Comparison of ENCODE assay signal across 12 mouse cellular contexts in the genomic region with DNA sequence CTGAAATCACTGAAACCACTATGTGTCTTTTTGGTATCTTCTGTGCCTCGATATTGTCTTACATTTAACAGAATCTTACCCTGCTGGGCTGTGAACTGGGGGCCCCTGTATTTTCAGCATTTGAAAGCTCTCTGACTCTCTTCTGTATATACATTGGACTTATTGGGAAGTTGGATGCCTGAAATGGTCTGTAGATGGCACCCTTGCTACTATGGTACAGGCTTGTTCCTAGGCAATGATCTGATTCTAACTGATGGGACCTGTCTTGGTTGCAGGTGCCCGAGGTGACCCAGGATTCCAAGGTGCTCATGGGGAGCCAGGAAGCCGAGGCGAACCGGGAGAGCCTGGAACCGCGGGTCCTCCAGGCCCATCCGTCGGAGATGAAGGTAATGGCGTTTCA.
A peak's percentile ranks its signal among the peaks of the same experiment; 100 is the strongest.
DNase-seq lines count a peak whose midpoint lies in the region; ATAC-seq and TF ChIP-seq lines count a peak whose summit lies in the region.
"Had no signal": no experiment of that assay in that cellular context is flagged by ENCODE, and none has a peak within 500 bp of the region (broad histone marks: within the 10 kb centered on the region; RNA-seq: fewer than 3 reads in every experiment).

No protein-coding gene starts in this region.

- H3K4me2 ChIP-seq in intestine, postnatal 0 days (replicated peaks; ENCODE audit: low read depth) = no peak overlapping the region
- H3K4me2 ChIP-seq in intestine, embryonic 15.5 days (replicated peaks) = no peak overlapping the region
- H3K4me2 ChIP-seq in kidney, embryonic 15.5 days = no peak overlapping the region
- H3K4me2 ChIP-seq: limb, embryonic 15.5 days had no signal

- no peak for ATAC-seq in CD4-positive, CD25-positive, alpha-beta regulatory T cell, adult 4 months
- no peak for ATAC-seq in intestine, postnatal 0 days
- ATAC-seq in intestine, embryonic 15.5 days = no peak
- no peak for ATAC-seq in kidney, embryonic 15.5 days (replicated peaks; ENCODE audit: low FRiP score)

- DNase-seq in CD4-positive, CD25-positive, alpha-beta regulatory T cell, adult 2 months (ENCODE audit: low read depth, low spot score) = peak; percentile 26
- peak; percentile 51 for DNase-seq in 3T3-L1 (ENCODE audit: low read depth, low spot score)
- peak; percentile 9 for DNase-seq in induced T-regulatory cell, adult 2 months (ENCODE audit: low read depth)
- no peak for DNase-seq in right cerebral cortex, postnatal 36 days (ENCODE audit: low spot score in 2 of 2)
- DNase-seq: heart, postnatal 36 days; kidney, postnatal 36 days had no signal

- 85% methylated on average over 10 of the region's 10 CpGs for WGBS in intestine, postnatal 0 days
- 89% methylated on average over 10 of the region's 10 CpGs for WGBS in intestine, embryonic 15.5 days
- WGBS in kidney, embryonic 15.5 days = 88% methylated on average over 10 of the region's 10 CpGs

- TF ChIP-seq CTCF in intestine, postnatal 0 days (IDR thresholded peaks at IDR 0.05; ENCODE audit: low read depth) = peak; percentile 55

- peaks cover 5% of the 10 kb centered on the region; the same call in 1 of the 2 replicates for H3K36me3 ChIP-seq in intestine, postnatal 0 days (ENCODE audit: control insufficient read depth, insufficient read depth)
- no peaks in the 10 kb centered on the region for H3K36me3 ChIP-seq in intestine, embryonic 15.5 days
- peaks cover 85% of the 10 kb centered on the region for H3K36me3 ChIP-seq in kidney, embryonic 15.5 days

- H3K9me3 ChIP-seq in intestine, postnatal 0 days (ENCODE audit: control insufficient read depth) = no peaks in the 10 kb centered on the region
- H3K9me3 ChIP-seq in intestine, embryonic 15.5 days = no peaks in the 10 kb centered on the region
- H3K9me3 ChIP-seq in kidney, embryonic 15.5 days (replicated peaks) = no peaks in the 10 kb centered on the region
- H3K9me3 ChIP-seq: heart, embryonic 10.5 days; limb, embryonic 15.5 days had no signal

- no peaks in the 10 kb centered on the region for H3K4me1 ChIP-seq in intestine, postnatal 0 days (replicated peaks; ENCODE audit: control insufficient read depth, insufficient read depth, low read length)
- peaks cover 15% of the 10 kb centered on the region for H3K4me1 ChIP-seq in intestine, embryonic 15.5 days (replicated peaks)
- peaks cover 20% of the 10 kb centered on the region for H3K4me1 ChIP-seq in kidney, embryonic 15.5 days

- H3K27me3 ChIP-seq in intestine, postnatal 0 days (replicated peaks; ENCODE audit: control insufficient read depth, insufficient read depth, low read length) = no peaks in the 10 kb centered on the region
- H3K27me3 ChIP-seq in intestine, embryonic 15.5 days (replicated peaks) = no peaks in the 10 kb centered on the region
- no peaks in the 10 kb centered on the region for H3K27me3 ChIP-seq in kidney, embryonic 15.5 days
- H3K27me3 ChIP-seq: limb, embryonic 15.5 days had no signal

- H3K4me3 ChIP-seq in intestine, postnatal 0 days (ENCODE audit: low read depth, low read length) = no peak overlapping the region
- H3K4me3 ChIP-seq in intestine, embryonic 15.5 days (replicated peaks) = no peak overlapping the region
- no peak overlapping the region for H3K4me3 ChIP-seq in kidney, embryonic 15.5 days (replicated peaks)
- H3K4me3 ChIP-seq: heart, embryonic 10.5 days; limb, embryonic 15.5 days had no signal

- no peak overlapping the region for H3K9ac ChIP-seq in intestine, postnatal 0 days (ENCODE audit: low read depth, low read length)
- no peak overlapping the region for H3K9ac ChIP-seq in intestine, embryonic 15.5 days
- no peak overlapping the region for H3K9ac ChIP-seq in kidney, embryonic 15.5 days
- H3K9ac ChIP-seq: limb, embryonic 15.5 days had no signal

- no peak overlapping the region for H3K27ac ChIP-seq in intestine, postnatal 0 days (ENCODE audit: low read depth, low read length)
- no peak overlapping the region for H3K27ac ChIP-seq in intestine, embryonic 15.5 days
- no peak overlapping the region for H3K27ac ChIP-seq in kidney, embryonic 15.5 days
- H3K27ac ChIP-seq: heart, embryonic 10.5 days; limb, embryonic 15.5 days had no signal

Comparison
In these comparisons a context has a peak if more than half of its experiments do, and no peak if none do; other contexts are left out.
1. DNase-seq: peak in CD4-positive, CD25-positive, alpha-beta regulatory T cell, adult 2 months (single experiment), 3T3-L1 (single experiment) and induced T-regulatory cell, adult 2 months (single experiment); none in right cerebral cortex, postnatal 36 days (0 of 2).